In the genomic region with DNA sequence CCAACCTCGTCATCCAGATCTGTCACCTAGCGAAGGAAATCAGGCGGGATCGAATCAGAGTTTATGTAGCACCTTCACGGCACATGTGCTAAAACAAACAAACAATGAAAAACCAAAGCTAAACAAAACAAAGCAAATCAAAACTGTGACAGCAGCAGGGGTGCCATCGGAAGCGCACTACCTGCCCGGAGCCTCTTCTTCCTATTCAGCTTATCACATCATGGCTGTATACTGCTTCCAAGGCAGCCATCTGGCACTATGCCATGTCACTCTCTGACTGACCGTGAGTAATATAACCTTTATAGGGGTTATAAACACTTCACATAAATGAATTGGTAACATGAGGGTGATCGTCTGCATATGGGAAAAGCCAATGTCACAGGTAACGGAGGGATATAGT, we compare ENCODE assay signal across 13 mouse cellular contexts.
A peak's percentile ranks its signal among the peaks of the same experiment; 100 is the strongest.
DNase-seq lines count a peak whose midpoint lies in the region.
"Had no signal": no experiment of that assay in that cellular context is flagged by ENCODE, and none has a peak within 500 bp of the region (broad histone marks: within the 10 kb centered on the region; RNA-seq: fewer than 3 reads in every experiment).

No protein-coding gene starts in this region.

- DNase-seq in cerebellum, adult 11-12 months = peak; percentile 53
- no peak for DNase-seq in cerebellum, postnatal 4 days (ENCODE audit: low spot score in 2 of 2)
- peak; percentile 28 for DNase-seq in urinary bladder, postnatal 14 days (ENCODE audit: low spot score)
- no peak for DNase-seq in urinary bladder, adult 18-20 months (ENCODE audit: low spot score in 2 of 2)
- peak; percentile 62 to 64 for DNase-seq in cerebellum, postnatal 14 days
- no peak for DNase-seq in thymus, postnatal 25 days
- no peak for DNase-seq in spleen, adult 18-20 months
- DNase-seq: embryo, embryonic 11 days; forebrain, postnatal 0 days; heart, postnatal 10 days; layer of hippocampus, adult 9-11 months; lung, adult 2 months; lung, postnatal 4 days had no signal

Comparison
In these comparisons a context has a peak if more than half of its experiments do, and no peak if none do; other contexts are left out.
1. DNase-seq: peak in cerebellum, adult 11-12 months (single experiment), urinary bladder, postnatal 14 days (single experiment) and cerebellum, postnatal 14 days (2 of 2); none in cerebellum, postnatal 4 days (0 of 2), urinary bladder, adult 18-20 months (0 of 2), thymus, postnatal 25 days (single experiment) and spleen, adult 18-20 months (0 of 2).